In genomic region chr10:80490051-80490450, GRCm38 (mm10) we compare ENCODE assay signal across 12 mouse cellular contexts. TPM values are rescaled to one million over a fixed set of nuclear protein-coding genes. Genes with fewer than 3 reads are reported as not detected.
DNase-seq lines count a peak whose midpoint lies in the region; ATAC-seq and TF ChIP-seq lines count a peak whose summit lies in the region.
"Had no signal": no experiment of that assay in that cellular context is flagged by ENCODE, and none has a peak within 500 bp of the region (broad histone marks: within the 10 kb centered on the region; RNA-seq: fewer than 3 reads in every experiment).

No protein-coding gene starts in this region.

- H3K27ac ChIP-seq in stomach, postnatal 0 days (replicated peaks), result no peak overlapping the region
- H3K27ac ChIP-seq in forebrain, embryonic 11.5 days (ENCODE audit: low read depth, low read length), result no peak overlapping the region
- H3K27ac ChIP-seq: neural tube, embryonic 12.5 days had no signal

- peak; percentile 42 for DNase-seq in urinary bladder, postnatal 14 days (ENCODE audit: low spot score)
- no peak for DNase-seq in urinary bladder, adult 2 months (ENCODE audit: low spot score)
- peak; percentile 76 to 80 for DNase-seq in heart, adult 9 months (ENCODE audit: low spot score in 2 of 2)
- DNase-seq in kidney, postnatal 36 days, result peak; percentile 68 to 76
- DNase-seq in stomach, postnatal 0 days (ENCODE audit: low spot score), result peak; percentile 53
- no peak for DNase-seq in cerebellum, adult 11-12 months
- DNase-seq in forebrain, embryonic 11.5 days (ENCODE audit: low spot score), result no peak
- DNase-seq: cerebellum, adult 8-10 months had no signal

- H3K27me3 ChIP-seq in stomach, postnatal 0 days (ENCODE audit: control insufficient read depth, insufficient read depth, low read length), result peaks cover 36% of the 10 kb centered on the region
- H3K27me3 ChIP-seq in forebrain, embryonic 11.5 days (ENCODE audit: control insufficient read depth, insufficient read depth, low read length), result peaks cover 72% of the 10 kb centered on the region

- peak; percentile 41 for ATAC-seq in stomach, postnatal 0 days (ENCODE audit: low FRiP score, low TSS enrichment)
- ATAC-seq in forebrain, embryonic 11.5 days (replicated peaks; ENCODE audit: low FRiP score), result no peak
- ATAC-seq in granulocyte monocyte progenitor cell, adult 5-6 weeks (replicated peaks; ENCODE audit: poor library complexity, severe bottlenecking), result no peak

- TF ChIP-seq EP300 in stomach, postnatal 0 days (optimal IDR thresholded peaks at IDR 0.05), result no peak

- H3K36me3 ChIP-seq in stomach, postnatal 0 days (ENCODE audit: control insufficient read depth, insufficient read depth, low read length), result no peaks in the 10 kb centered on the region
- H3K36me3 ChIP-seq in forebrain, embryonic 11.5 days (ENCODE audit: control insufficient read depth, insufficient read depth, low read length), result no peaks in the 10 kb centered on the region
- H3K36me3 ChIP-seq: G1E; neural tube, embryonic 12.5 days had no signal

- H3K9ac ChIP-seq in stomach, postnatal 0 days (ENCODE audit: low read length), result no peak overlapping the region
- H3K9ac ChIP-seq in forebrain, embryonic 11.5 days (ENCODE audit: low read length), result no peak overlapping the region
- H3K9ac ChIP-seq: neural tube, embryonic 12.5 days had no signal

- H3K4me2 ChIP-seq in stomach, postnatal 0 days (replicated peaks; ENCODE audit: low read depth), result peak overlapping the region; percentile 20; the same call in 1 of the 2 replicates
- H3K4me2 ChIP-seq in forebrain, embryonic 11.5 days (ENCODE audit: low read depth, low read length, severe bottlenecking), result no peak overlapping the region
- H3K4me2 ChIP-seq: neural tube, embryonic 12.5 days had no signal

- peaks cover 5% of the 10 kb centered on the region; the same call in 1 of the 2 replicates for H3K4me1 ChIP-seq in stomach, postnatal 0 days (replicated peaks; ENCODE audit: control insufficient read depth, insufficient read depth)
- peaks cover 7% of the 10 kb centered on the region for H3K4me1 ChIP-seq in forebrain, embryonic 11.5 days (replicated peaks; ENCODE audit: control insufficient read depth, insufficient read depth, low read length)

- H3K9me3 ChIP-seq in stomach, postnatal 0 days (ENCODE audit: control insufficient read depth, low read length), result no peaks in the 10 kb centered on the region
- H3K9me3 ChIP-seq in forebrain, embryonic 11.5 days (ENCODE audit: control insufficient read depth, low read length), result no peaks in the 10 kb centered on the region; the same call in 1 of the 2 replicates
- H3K9me3 ChIP-seq: neural tube, embryonic 12.5 days had no signal

- no peak for TF ChIP-seq CTCF in stomach, postnatal 0 days (IDR thresholded peaks at IDR 0.05; ENCODE audit: low read depth)

- peak overlapping the region; percentile 13; the same call in 1 of the 2 replicates for H3K4me3 ChIP-seq in stomach, postnatal 0 days (ENCODE audit: low read depth, low read length)
- no peak overlapping the region for H3K4me3 ChIP-seq in forebrain, embryonic 11.5 days (ENCODE audit: low read depth, low read length)
- H3K4me3 ChIP-seq: neural tube, embryonic 12.5 days had no signal

- 2% methylated on average over 22 of the region's 22 CpGs for WGBS in stomach, postnatal 0 days
- WGBS in forebrain, embryonic 11.5 days, result 2% methylated on average over 22 of the region's 22 CpGs

RNA-seq across cellular contexts. Expression of gene Onecut3, which starts 4.6 kb away (rescaled TPM):
- polyA plus RNA-seq in urinary bladder, adult 2 months (2012; rRNA removed), result not detected in 2 replicates
- 0.01 and 0.02 TPM in 2 replicates for polyA plus RNA-seq in stomach, postnatal 0 days (2015; fragmentation: Nextera tagmentation; extraction: Ambion mirVana)
- 0.49 and 0.53 TPM in 2 replicates for polyA plus RNA-seq in forebrain, embryonic 11.5 days (2014; fragmentation: Nextera tagmentation; extraction: Ambion mirVana)
- not detected in 2 replicates for total RNA-seq in granulocyte monocyte progenitor cell, adult 5-6 weeks (2014; fragmentation: Nextera tagmentation)
- not detected in 2 replicates for total RNA-seq in granulocyte monocyte progenitor cell, adult 5-6 weeks (2017)
- polyA plus RNA-seq: G1E; limb, embryonic 11.5 days had no signal

RNA-seq across cellular contexts. Expression of gene Atp8b3, which starts 48.9 kb away (rescaled TPM):
- 0.03 TPM in 1 of 2 replicates, not detected in the other for polyA plus RNA-seq in urinary bladder, adult 2 months (2012; rRNA removed)
- polyA plus RNA-seq in stomach, postnatal 0 days (2015; fragmentation: Nextera tagmentation; extraction: Ambion mirVana), result 0.02 and 0.10 TPM in 2 replicates
- polyA plus RNA-seq in forebrain, embryonic 11.5 days (2014; fragmentation: Nextera tagmentation; extraction: Ambion mirVana), result 0.35 and 0.59 TPM in 2 replicates
- 0.64 TPM in 1 of 2 replicates, not detected in the other for total RNA-seq in granulocyte monocyte progenitor cell, adult 5-6 weeks (2014; fragmentation: Nextera tagmentation)
- not detected in 2 replicates for total RNA-seq in granulocyte monocyte progenitor cell, adult 5-6 weeks (2017)

RNA-seq across cellular contexts. Expression of gene Tcf3, which starts 56.6 kb away (rescaled TPM):
- polyA plus RNA-seq in urinary bladder, adult 2 months (2012; rRNA removed), result 29.7 and 35.4 TPM in 2 replicates
- 30.9 and 37.0 TPM in 2 replicates for polyA plus RNA-seq in stomach, postnatal 0 days (2015; fragmentation: Nextera tagmentation; extraction: Ambion mirVana)
- polyA plus RNA-seq in forebrain, embryonic 11.5 days (2014; fragmentation: Nextera tagmentation; extraction: Ambion mirVana), result 237 and 256 TPM in 2 replicates
- 33.8 and 55.2 TPM in 2 replicates for total RNA-seq in granulocyte monocyte progenitor cell, adult 5-6 weeks (2014; fragmentation: Nextera tagmentation)
- total RNA-seq in granulocyte monocyte progenitor cell, adult 5-6 weeks (2017), result 30.7 and 48.4 TPM in 2 replicates

Comparison
In these comparisons a context has a peak if more than half of its experiments do, and no peak if none do; other contexts are left out.
1. DNase-seq: peak in urinary bladder, postnatal 14 days (single experiment), heart, adult 9 months (2 of 2), kidney, postnatal 36 days (2 of 2) and stomach, postnatal 0 days (single experiment); none in urinary bladder, adult 2 months (single experiment), cerebellum, adult 11-12 months (single experiment) and forebrain, embryonic 11.5 days (single experiment).